Mouse (Mus musculus): ENCODE data around the gene D330045A20Rik. TPM values are rescaled to one million over a fixed set of nuclear protein-coding genes. Genes with fewer than 3 reads are reported as not detected.
"Not testable (repeated sequence)": the region's sequence is repeated elsewhere in the genome, so short reads cannot be mapped to it uniquely, and the experiment has no call there.

Gene D330045A20Rik
- total RNA-seq, 2 experiments from 2014 or later = 0.80 to 0.96 TPM

- DNase-seq (ENCODE audit: low spot score in 2 of 2) = no peak
These were observed 89.9 kb downstream of the D330045A20Rik start for GRCm38 (mm10) chrX:139570054-139570453.

- DNase-seq (ENCODE audit: low spot score in 2 of 2) = no peak
These were observed 98.6 kb downstream of the D330045A20Rik start for GRCm38 (mm10) chrX:139578649-139579278.

GRCm38 (mm10) chrX:139583616-139584015 lies 103.4 kb downstream of the D330045A20Rik start:
- no peak for DNase-seq (ENCODE audit: low spot score in 2 of 2)

GRCm38 (mm10) chrX:139586676-139587075 lies 106.5 kb downstream of the D330045A20Rik start:
- DNase-seq (ENCODE audit: low spot score in 2 of 2) = not testable (repeated sequence)

GRCm38 (mm10) chrX:139596404-139596803 lies 116.2 kb downstream of the D330045A20Rik start:
- no peak for DNase-seq (ENCODE audit: low spot score in 2 of 2)

Other genes with a start within 250 kb of the D330045A20Rik start
- not detected for gene Trap1a, start 146.7 kb upstream of the D330045A20Rik start, total RNA-seq (2021)
- gene Rnf128, start 82.9 kb downstream of the D330045A20Rik start, total RNA-seq (2021) = 10 to 100 TPM; 30.6 to 37.8 TPM
- 1 to 10 TPM; 7.1 to 9.4 TPM for gene Tbc1d8b, start 204.6 kb downstream of the D330045A20Rik start, total RNA-seq (2021)
- not detected for gene Gm15013, start 234.1 kb downstream of the D330045A20Rik start, total RNA-seq (2021)

Data from adrenal gland, adult 18-20 months (tissue).